Mouse (Mus musculus): ENCODE measurements around the gene Ubxn1.
"Not testable (repeated sequence)": the region's sequence is repeated elsewhere in the genome, so short reads cannot be mapped to it uniquely, and the experiment has no call there.

Ubxn1 gene

DNA sequence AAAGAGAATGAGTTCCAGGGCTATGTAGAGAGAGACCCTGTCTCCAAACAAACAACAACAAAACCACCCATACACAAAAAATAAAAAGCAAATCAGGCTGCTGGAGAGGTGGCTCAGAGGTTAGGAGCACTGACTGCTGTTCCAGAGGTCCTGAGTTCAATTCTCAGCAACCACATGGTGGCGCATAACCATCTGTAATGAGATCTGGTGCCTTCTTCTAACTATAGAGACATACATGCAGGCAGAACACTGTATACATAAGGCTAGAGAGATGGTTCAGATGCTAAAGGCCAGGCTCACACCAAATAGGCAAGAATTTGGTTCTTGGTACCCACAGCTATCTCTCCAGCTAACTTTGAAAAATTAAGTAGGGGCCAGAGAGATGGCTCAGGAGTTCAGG, 12.3 kb upstream of the Ubxn1 start:
- no peak for DNase-seq

- no peak for DNase-seq
Observed at GRCm38 (mm10) chr19:8864265-8864664, 7.0 kb upstream of the Ubxn1 start.

DNA sequence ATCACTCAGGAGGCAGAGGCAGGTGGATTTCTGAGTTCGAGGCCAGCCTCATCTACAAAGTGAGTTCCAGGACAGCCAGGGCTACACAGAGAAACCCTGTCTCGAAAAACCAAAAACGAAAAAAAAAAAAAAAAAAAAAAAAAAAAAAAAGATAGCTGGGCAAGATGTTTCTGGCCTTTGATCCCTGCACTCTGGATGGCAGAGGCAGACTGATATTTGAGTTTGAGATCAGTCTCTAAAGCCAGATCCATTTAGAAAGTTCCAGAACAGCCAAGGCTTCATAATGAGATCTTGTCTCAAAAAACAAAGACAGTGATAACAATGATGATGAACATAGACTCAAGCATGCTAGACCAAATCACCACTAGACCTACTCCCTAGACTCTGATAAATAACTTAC, 915 bp upstream of the Ubxn1 start:
- not testable (repeated sequence) for DNase-seq

GRCm38 (mm10) chr19:8870838-8871237, 458 bp upstream of the Ubxn1 start:
- DNase-seq = no peak

DNA sequence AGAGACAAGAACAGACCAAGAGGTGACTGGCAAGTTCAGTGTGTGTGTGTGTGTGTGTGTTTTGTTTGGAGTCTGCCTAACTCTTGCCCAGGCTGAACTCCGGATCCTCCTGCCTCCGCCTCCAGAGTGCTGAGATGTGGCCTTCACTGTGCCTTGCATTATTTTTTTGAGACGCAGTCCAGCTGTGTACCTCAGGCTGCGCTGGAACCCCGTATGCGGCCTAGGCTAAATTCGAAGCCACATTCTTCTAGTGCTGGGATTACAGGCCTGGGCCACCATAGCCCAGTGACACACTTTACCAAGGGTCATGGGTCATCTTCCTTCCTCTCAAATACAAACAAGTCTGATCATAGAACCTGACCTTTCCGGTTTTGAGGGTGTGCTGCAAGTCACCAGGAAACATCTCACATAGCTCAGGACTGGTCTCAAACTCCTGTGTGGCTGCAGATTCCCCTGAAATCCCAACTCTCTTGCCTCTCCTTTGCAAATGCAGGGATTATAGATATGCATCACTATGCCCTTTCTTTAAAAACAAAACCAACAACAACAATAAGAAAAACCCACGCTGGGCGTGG, 1.1 kb downstream of the Ubxn1 start:
- DNase-seq = peak; percentile 11

GRCm38 (mm10) chr19:8875031-8875430, 3.7 kb downstream of the Ubxn1 start:
- DNase-seq = no peak

- DNase-seq = peak; percentile 91
Observed at GRCm38 (mm10) chr19:8880311-8881033, 9.2 kb downstream of the Ubxn1 start, which contains the start of gene Uqcc3. Gene Uqcc3 (minus strand): TSS chr19:8880923.

DNA sequence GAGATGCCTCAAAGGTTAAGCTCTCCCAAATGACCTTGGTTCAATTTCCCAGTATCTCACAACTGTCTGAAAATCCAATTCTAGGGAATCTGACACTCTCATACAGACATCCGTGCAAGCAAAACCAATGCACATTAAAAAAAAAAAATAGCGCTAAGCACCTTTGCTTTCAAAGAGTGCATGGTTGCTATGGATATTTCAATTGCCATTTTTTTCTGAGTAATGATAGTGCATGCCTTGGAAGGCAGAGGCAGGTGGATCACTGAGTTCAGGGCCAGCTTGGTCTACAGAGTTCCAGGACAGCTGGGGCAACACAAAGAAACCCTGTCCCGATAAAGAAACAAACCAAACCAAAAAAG, 9.7 kb downstream of the Ubxn1 start:
- DNase-seq = no peak

DNA sequence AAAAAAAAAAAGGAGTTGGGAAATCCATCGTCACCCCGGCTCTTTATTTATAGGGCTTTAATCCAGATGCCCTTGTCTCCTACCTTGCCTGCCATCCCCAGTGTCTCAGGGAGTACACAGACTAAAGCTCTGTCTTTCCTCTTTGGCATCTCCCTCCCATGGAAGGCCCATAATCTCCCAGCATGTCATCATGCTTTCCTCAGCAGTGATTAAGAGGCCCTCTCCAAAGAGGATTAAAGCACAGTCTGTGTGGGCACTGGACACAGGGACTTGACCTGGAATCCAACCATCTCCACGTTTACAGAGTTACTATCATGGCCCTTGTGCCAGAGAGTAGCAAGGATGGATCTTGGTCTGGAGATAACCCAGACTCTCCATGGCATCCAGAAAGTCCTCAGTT, 12.3 kb downstream of the Ubxn1 start, which contains the start of the genes Lbhd1 and Gm49403:
Lbhd1 (plus strand) TSS at position 117 of the 400 bp plus-strand sequence.
Gm49403 (plus strand) TSS at position 315 of the 400 bp plus-strand sequence.
- no peak for DNase-seq

GRCm38 (mm10) chr19:8886916-8887584, 15.8 kb downstream of the Ubxn1 start:
- no peak for DNase-seq

DNA sequence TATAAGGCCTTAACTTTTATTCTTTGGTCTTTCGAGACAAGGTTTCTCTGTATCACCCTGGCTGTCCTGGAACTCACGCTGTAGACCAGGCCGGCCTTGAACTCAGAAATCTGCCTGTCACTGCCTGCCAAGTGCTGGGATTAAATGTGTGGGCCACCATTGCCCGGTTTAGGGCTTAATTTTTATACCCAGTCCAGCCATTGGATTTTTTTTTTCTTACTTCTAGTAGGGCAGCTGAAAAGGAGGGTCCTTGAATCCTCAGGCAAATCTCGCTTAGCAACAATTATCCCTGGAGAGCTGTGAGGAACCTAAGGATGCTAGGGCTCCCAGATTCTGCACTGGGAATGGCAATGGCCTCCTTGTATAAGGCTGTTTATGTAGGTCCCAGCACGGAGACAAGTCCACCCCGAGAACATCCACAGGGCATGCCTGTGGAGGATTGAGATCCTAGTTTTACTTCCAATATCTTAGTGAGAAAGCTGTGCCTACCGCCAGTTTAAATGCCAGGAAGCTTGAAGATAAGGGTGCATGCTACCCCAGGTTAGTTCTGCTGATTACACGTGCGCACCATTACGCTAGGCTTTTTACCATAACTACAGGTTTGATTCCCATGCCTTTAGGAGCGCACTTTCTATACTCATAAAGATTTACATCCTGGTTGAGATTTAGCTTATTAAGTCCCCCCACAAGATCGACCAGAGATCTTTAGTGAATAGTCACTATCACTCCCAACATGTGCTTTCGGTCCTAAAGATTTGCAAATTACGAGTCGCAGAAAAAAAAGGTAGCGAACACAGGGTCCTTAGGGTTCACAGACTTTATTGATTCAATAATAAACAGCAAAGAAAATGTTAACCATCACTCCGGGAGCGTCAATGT, 16.5 kb downstream of the Ubxn1 start:
- no peak for DNase-seq

DNA sequence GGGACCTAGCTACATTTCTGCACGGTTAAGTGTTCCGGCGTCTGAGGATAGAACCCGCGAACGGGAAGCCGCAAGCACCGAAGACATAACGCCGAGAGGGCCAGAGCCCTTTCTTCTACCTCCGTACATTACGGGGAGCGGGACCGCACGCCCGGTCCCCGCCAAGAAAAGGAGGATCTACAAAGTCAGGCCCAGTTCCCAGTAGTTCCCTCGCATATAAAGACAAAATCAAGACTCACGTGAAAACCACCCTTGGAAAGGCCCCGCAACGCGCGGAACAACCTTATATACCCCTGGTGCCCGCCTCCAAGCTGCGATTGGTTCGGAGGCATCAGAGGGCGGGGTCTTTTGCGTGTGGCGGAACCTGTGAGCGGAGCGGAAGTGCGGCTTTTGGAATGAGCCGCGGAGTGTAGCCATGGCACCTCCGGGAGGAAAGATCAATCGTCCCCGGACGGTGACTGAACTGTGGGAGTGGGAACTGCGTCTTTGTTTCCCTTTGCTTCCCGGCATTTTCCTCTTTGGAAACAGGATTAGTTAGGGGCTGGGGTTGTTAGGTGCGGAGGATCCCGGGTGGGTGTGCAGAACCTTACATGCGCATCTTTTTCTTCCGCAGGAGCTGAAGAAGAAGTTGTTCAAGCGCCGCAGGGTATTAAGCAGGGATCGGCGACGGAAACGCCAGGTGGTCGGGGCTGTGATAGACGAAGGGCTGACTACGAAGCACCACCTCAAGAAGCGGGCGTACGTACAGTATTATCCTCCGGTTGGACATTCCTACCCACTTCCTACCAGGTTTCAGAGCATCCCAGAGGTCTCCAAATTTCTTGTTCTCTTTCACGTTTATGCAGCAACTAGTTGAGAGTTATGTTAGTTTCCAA, 17.5 kb downstream of the Ubxn1 start, which contains the start of the genes 1810009A15Rik and Gm49416:
1810009A15Rik (plus strand) TSS at position 343 of the 875 bp plus-strand sequence.
Gm49416 (plus strand) TSS at position 416 of the 875 bp plus-strand sequence.
- DNase-seq = peak; percentile 94

- DNase-seq = peak; percentile 88
Observed at GRCm38 (mm10) chr19:8892829-8893766, 21.8 kb downstream of the Ubxn1 start, which contains the start of gene Ints5. Gene Ints5 (plus strand): TSS chr19:8893005.

DNA sequence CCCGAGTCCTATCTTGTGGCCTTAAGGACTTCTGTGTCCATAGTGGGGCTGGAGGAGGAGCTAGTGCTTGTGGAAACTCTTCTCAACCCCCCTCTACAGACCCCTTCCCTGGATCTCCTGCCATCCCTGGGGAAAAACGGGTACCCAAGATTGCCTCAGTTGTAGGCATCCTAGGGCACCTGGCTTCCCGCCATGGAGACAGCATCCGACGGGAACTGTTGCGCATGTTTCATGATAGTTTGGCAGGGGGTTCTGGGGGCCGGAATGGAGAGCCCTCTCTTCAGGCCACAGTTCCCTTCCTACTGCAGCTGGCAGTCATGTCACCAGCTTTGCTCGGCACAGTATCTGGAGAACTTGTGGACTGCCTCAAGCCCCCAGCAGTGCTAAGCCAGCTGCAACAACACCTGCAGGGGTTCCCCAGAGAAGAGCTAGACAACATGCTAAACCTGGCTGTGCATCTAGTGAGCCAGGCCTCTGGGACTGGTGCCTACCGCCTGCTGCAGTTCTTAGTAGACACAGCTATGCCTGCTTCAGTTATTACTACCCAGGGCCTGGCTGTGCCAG, 24.2 kb downstream of the Ubxn1 start:
- no peak for DNase-seq

DNA sequence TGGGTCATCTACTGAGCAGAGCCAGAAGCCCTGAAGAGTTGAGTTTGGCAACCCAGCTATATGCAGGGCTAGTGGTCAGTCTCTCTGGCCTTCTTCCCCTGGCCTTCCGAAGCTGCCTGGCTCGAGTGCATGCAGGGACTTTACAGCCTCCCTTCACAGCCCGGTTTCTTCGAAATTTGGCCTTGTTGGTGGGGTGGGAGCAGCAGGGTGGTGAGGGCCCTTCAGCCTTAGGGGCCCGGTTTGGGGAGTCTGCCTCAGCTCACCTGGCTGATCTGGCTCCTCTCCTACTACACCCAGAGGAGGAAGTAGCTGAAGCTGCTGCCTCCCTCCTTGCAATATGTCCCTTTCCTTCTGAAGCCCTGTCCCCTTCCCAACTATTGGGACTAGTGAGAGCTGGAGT, 24.9 kb downstream of the Ubxn1 start:
- not testable (repeated sequence) for DNase-seq

DNA sequence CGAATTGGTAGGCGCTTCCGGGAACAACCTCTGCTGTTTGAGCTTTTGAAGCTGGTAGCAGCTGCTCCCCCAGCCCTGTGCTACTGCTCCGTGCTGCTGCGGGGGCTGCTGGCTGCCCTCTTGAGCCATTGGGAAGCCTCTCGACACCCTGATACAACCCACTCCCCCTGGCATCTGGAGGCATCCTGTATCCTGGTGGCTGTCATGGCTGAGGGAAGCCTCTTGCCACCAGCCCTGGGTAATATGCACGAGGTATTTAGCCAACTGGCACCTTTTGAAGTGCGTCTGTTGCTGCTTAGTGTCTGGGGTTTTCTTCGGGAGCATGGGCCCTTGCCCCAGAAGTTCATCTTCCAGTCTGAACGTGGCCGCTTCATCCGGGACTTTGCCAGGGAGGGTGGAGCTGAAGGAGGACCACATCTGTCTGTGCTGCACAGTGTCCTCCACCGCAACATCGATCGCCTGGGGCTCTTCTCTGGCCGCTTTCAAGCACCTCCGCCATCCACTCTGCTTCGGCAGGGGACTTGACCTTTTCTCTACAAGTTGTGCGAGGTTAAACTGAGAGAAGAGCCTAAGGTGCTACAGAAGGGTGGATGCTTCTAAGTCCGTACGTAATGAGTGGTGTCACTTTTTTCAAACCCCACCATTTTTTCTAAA, 26.0 kb downstream of the Ubxn1 start:
- DNase-seq = peak; percentile 53

DNA sequence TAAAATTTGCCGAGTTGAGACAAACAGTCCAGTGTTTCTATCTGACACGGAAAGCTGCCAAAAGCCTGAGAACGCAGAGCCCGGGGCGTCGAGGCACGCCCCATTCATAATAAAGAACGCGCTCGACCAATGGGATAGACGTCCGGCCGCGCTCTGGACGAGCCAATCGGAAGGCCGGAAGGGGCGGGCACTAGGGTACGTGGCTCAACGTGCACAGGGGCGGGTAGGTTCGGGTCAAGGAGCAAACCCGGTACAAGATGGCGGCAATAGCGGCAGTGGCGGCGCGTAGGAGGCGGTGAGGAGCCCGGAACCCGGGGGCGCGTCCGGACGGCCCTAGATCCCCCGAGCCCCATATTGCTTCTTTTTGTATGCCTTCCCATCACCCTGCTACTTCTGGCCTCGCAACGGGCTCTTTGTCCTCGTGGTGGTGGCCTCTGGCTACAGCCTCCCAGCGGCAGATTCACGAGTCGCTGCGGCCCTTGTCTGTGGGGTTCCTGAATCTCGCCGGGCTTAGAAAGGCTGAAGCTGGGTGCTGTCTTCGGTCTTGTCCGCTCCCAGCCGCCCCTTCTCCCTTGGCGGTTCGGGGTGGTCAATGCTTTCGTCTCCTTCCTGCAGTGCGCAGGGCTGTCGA, 26.7 kb downstream of the Ubxn1 start, which contains the start of gene Ganab:
Ganab (plus strand) TSS at position 207 of the 631 bp plus-strand sequence.
- peak; percentile 95 for DNase-seq

DNA sequence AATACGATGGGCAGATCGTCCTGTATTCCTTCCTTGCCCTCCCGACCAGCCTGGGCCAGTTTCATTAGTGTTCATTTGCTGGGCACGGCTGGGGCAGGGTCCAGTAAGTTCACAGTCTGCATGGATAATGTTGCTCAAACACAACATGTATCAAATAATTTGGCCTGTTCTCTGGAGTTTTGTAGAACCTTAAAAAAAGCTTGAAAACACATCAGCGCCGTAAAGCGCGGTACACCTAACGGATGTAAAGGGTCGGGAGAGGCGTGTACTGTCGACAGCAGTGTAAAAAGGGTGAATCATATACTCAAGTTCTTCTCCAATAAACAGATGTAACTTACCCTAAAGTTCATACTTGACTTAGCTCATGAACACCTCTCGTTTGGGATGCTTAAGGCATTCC, 27.3 kb downstream of the Ubxn1 start:
- no peak for DNase-seq

GRCm38 (mm10) chr19:8899079-8899478, 27.8 kb downstream of the Ubxn1 start:
- no peak for DNase-seq

Data from kidney, adult 18-20 months (tissue).